Mouse (Mus musculus) mesoderm, embryonic 11.5 days (tissue): Measurements from ENCODE around the gene Gm29094.
A peak's percentile ranks its signal among the peaks of the same experiment; 100 is the strongest.
"Not testable (repeated sequence)": the region's sequence is repeated elsewhere in the genome, so short reads cannot be mapped to it uniquely, and the experiment has no call there.

Experiments used
- DNase-seq: peaks from one replicate; pipeline ENCODE4 v3.0.0-alpha.2; 2012; ENCODE audit warnings: low read depth, low spot score

The Gm29094 gene

DNA sequence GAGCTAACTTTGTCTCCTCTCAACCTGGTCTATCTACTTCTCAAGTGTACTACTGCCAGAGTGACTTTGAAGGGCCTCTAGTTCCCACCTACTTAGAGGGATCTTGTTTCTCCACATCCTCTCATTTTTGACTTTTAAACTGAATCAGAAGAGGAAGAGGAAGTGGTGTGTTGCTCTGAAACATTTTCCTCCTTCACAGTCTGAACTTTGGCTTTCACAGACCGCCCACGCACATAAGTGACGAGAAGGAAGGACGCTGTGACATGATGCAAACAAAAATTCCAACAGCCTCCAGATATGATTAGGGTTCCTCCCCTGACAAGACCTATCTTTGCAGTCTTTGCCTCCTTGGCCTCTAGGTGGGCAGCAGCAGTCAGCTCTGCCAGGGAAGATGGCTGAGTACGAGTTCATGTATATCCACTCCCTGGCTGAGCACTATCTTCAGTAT lies at the start of gene Gm29094, which contains the start of gene Bcl2a1b:
Gene Gm29094 (plus strand): TSS at position 411 of the 448 bp plus-strand sequence.
Gene Bcl2a1b (plus strand): TSS at position 241 of the 448 bp plus-strand sequence.
- DNase-seq, result not testable (repeated sequence)

- DNase-seq, result not testable (repeated sequence)
These were observed 26.6 kb upstream of the Gm29094 start for GRCm38 (mm10) chr9:89172539-89172938.

DNA sequence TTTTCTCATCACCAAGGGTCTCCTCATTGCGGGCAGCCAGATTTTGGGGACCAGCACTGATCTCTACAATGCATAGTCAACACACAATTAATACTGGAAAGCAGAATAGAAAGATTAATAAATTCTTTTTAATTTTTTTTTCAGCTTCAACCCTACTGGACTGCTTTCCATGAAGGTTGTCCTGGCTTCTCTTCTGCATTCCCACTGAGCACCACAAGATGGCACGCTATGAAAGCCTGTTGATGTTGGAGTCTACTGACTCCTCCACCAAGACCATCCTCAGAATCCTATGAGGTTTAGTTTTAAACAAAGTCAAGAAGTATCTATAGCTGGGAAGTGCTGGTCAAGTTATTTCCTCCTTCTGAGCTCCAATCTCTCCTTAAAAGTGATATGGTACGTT lies 20.3 kb upstream of the Gm29094 start:
- peak; percentile 3 for DNase-seq

DNA sequence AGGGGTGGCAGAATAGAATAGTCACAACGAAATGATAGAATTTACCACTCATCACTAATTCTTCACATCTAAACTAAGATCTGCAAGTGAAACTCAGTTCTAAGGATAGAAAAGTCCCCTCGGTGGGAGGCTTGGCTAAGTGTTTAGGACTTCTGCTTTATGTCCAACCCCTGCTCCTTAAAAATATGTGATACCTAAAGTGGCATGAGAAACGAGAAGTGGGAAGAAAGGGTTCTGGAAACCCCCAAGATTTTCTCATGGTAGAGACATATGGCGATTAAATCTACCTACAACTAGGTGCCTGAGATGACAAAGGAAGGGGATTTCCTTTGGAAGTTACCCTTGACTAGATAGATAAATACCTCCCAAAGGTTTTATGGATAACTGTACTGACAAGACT lies 19.7 kb upstream of the Gm29094 start:
- not testable (repeated sequence) for DNase-seq

- DNase-seq, result not testable (repeated sequence)
These were observed 12.2 kb upstream of the Gm29094 start for GRCm38 (mm10) chr9:89187006-89187405.

DNA sequence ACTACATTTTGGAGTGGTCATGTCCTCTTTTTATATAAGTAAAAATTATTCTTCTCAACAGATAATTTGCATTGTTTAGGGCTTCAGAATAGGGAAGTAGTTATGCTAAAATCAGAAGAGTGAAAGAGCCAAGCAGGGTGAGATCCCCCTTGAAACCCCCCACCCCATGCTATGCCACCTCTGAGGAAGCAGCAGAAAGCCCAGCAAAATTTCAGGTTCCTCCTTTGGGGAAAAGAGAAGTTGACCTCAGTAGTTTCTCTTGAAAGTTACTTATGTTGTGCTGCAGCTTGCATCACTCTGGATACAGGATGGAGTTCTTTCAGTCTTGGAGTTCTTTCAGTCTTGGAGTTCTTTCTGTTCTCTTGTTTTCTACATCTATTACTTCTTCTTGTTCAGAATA lies 3.7 kb upstream of the Gm29094 start:
- DNase-seq, result not testable (repeated sequence)

- not testable (repeated sequence) for DNase-seq
These were observed 1.7 kb upstream of the Gm29094 start for GRCm38 (mm10) chr9:89197509-89197908.

- DNase-seq, result not testable (repeated sequence)
These were observed 830 bp upstream of the Gm29094 start for GRCm38 (mm10) chr9:89198349-89198748.

DNA sequence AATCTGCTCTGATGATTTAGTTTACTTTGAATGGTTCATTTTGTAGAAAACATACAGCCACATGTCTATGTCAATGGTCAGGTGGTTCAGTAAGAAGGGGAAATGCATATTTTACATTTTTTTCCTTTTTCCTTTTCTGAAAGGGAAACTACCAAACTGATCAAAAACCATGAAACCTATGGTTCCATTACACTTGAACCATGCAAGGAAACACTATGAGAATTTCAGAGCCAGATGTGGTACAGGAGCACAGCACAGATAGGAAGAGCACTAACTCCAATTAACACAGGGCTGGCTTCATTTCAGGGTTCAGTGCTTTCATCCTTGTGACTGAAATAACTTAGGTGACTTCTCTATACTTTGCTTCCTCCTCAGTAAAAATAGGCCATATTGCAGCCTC lies 3.1 kb downstream of the Gm29094 start:
- not testable (repeated sequence) for DNase-seq

DNA sequence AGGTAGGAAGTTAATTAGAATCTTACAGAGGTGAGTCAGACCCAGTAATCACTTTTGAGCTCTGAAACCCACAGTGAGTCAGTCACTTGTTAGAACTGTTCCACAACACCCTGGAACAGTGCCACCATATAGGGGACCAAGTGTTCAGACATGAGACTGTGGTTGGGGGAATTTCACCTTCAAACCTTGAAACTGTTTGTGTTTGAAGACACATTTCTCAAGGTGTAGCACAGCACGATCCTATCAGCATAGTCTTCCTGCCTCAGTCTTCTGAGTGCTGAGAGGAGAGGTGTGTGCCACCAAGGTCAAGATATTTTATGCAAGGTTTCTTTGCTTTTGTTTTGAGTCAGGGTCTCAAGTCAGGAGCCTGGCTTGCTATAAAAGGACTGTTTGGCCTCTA lies 9.8 kb downstream of the Gm29094 start:
- not testable (repeated sequence) for DNase-seq

DNA sequence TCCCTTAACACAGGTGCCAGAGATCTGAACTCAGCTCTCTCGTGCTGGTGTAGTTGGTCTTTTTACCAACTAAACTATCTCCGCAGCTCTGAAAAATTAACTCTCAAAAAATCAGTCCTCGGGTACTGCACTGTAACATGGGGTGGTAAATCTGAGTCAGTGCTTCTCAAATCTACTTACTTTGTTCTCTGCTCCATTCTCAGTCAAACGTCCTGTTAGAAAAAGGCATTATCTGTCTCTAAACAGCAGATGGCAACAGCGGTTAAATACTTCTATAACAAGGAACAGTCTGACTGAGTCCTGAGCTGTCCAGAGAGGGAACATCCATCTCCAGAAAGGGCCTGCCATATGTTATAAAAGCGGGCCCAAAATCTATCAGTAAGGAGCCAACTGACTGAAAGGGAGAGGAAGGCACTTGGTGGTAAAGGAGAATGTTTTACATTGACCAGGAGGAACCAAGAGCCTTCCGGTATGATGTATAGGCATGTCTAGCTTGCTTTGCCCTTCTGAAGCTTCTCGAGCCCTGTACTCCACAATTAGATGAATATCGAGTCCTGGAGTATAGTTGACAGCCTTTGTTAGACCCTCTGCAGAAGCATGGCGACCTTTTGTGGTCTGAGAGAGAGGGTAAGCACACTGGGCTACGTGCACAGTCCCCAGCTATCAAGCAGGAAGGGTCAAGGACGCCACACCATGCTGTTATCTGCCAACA lies 11.3 kb downstream of the Gm29094 start, which contains the start of gene Mthfs:
Gene Mthfs (plus strand): TSS at position 324 of the 712 bp plus-strand sequence.
- peak; percentile 3 for DNase-seq

GRCm38 (mm10) chr9:89211065-89211858 lies 12.1 kb downstream of the Gm29094 start:
- DNase-seq, result not testable (repeated sequence)

GRCm38 (mm10) chr9:89212428-89212827 lies 13.2 kb downstream of the Gm29094 start:
- DNase-seq, result not testable (repeated sequence)

GRCm38 (mm10) chr9:89218174-89218573 lies 19.0 kb downstream of the Gm29094 start:
- DNase-seq, result not testable (repeated sequence)

GRCm38 (mm10) chr9:89219668-89220067 lies 20.5 kb downstream of the Gm29094 start:
- not testable (repeated sequence) for DNase-seq

- not testable (repeated sequence) for DNase-seq
These were observed 21.6 kb downstream of the Gm29094 start for GRCm38 (mm10) chr9:89220704-89221287.

DNA sequence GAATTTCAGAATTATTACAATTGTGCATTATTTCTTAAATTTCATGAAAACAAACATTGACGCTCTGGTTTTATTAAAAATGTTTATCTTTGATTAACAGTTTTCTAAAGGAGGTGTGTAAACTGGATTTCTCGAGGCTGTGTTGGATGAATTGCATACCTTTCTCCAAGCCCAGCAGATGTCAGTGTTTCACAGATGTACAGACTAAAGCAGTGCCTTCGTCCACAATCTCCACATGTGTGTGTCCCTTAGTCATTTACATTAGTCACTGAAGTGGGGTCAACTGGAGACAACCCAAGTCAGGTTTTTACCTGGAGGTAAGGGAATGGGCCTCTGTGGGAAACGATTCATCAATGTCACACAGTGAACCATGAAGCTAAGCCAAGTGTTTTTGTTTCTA lies 26.9 kb downstream of the Gm29094 start:
- DNase-seq, result no peak

DNA sequence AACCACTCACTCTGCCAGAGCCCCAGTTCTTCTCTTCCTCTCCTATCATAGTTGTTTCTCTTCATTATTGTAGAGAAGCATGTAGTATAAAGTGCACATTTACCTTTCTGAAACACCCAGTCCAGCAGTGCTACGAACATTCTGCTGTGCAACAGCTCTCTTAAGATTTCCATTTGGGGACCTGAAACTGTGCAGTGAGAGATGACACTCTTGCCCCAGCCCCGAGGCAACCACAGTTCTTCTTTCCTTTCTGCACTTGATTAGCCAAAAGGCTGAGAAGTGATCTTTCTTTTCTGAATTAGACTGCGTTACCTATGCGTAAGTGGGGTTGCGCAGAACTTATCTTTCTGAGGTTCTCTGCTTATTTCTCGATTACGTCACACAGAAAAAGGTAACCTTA lies 28.9 kb downstream of the Gm29094 start:
- DNase-seq, result no peak

- not testable (repeated sequence) for DNase-seq
These were observed 31.8 kb downstream of the Gm29094 start for GRCm38 (mm10) chr9:89230897-89231497.

- DNase-seq, result not testable (repeated sequence)
These were observed 38.0 kb downstream of the Gm29094 start for GRCm38 (mm10) chr9:89237131-89237530.

DNA sequence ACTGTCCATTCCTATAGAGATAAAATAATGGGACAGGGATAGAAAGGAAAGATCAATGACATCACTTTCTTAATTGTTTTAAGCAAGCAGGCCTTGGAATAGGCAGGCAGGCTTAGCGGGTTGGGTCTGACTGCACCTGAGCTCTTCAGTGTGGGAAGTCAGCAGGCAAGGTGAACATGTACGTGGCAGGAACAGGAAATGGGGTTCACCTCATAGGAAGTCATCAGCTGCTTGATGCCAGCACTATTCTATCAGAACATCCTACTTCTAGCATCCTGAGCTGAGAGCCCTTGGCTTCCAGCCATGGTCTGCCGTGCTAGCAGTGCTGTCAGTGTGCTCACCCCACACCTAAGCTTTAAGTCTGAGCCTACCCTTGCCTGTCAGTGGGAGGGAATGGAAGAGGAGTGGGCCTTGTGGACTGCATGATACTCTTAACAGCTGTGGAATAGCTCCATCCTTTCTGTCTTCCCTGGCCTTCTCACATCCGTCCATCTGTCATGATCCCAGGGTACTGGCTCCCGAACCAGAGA lies 39.9 kb downstream of the Gm29094 start:
- DNase-seq, result not testable (repeated sequence)
